Mouse (Mus musculus): ENCODE measurements around the gene Ap2b1. TPM values are rescaled to one million over a fixed set of nuclear protein-coding genes. Genes with fewer than 3 reads are reported as not detected.

Ap2b1 gene
- 100 to 1,000 TPM in 1 of 2 experiments, 10 to 100 TPM in 1; 99.8 to 102 TPM for total RNA-seq (2023)

GRCm38 (mm10) chr11:83298225-83299195 is at the start of gene Ap2b1:
Ap2b1 (plus strand) TSS chr11:83299024.

DNA sequence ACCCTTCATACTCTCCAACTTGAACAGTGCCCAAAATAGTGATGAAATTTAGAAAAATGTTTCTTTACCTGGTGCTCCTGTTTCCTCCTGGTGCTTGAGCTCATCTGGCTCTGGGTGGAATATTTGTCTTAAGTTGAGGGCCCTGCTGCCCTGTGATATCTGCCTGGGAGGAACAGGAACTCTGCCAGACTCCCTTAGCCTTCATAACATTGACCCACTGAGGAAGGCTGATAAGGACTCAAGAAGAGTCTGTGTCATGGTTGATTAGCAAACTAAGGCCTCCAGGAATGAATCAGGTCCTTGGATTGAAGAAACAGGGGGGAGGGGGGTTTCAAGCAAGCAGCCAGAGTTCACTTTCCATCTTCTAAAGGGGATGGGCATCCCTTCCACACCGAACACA is 12.3 kb upstream of the Ap2b1 start, which contains the start of gene Slfn14:
Gene Slfn14, minus strand, starts transcription at position 161 of the 400 bp plus-strand sequence.

DNA sequence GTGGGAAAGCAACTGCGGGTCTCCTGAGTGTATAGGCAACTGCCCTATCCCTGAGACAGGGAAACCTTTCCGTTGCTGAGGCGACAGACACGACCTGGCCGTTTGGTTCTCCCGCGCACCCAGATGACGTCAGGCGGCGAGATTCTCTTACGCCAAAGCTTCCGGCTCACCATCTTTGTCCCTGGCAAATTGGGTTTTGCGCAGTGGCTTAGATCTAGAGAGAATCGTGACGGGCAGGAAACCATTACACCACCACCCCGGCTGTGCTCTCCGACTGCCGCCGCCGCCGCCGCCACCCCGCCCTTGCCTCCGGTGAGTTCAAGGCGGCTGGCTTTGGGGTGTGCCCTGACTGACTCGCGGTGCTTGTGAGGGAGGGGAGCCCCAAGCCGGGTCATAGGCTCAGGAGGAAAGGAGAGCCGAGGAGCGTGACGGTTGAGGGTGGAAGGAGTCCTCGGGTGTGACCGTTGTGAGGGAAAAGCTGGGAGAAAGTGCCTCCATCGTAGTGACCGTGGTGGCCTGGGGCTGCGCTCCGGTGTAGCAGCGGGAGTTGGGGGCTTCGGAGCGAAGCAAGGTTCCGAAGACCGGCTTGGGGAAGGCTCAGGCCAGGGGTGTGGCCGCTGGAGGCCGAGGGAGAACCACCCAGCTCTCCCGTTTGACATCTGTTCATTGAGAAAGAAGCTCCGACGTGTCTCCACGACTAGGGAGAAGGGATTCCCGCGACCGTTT is 3.9 kb downstream of the Ap2b1 start, which contains the start of gene Pex12:
Gene Pex12, minus strand, starts transcription at position 61 of the 726 bp plus-strand sequence.

DNA sequence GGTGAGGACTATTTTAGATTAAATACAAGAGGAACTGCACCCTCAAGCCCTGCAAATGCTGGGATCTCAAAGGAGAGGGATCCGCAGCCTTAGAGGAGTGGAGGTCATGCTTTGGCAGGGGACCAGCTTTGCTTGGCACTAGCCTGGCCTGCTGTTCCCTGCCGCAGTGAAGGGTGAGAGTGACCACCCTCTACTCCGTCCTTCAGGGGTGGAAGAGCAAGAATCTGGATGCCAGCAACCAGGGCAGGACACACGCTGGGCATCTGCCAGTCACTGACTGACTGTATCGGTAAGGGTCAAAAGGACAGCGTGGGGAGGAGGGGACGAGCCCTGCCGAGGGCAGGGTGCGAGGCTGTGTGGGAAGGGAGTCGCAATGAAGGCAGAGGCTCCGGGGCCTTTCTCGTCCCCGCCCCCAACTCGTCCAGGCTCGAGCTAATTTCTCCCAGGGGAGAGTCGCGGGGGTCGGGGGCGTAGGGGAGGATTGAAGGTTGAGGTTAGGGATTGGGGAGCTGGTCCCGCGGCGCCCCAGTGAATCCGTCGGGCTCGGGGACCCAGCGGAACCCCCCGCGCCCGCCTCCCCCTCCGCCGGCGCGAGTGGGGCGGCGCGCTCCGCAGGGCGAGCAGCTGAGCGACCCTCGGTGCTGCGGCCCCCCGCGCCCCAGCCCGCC is 110.4 kb downstream of the Ap2b1 start, which contains the start of gene Rasl10b:
Gene Rasl10b, plus strand, starts transcription at position 51 of the 668 bp plus-strand sequence.

GRCm38 (mm10) chr11:83429355-83429754 is 130.5 kb downstream of the Ap2b1 start, which contains the start of gene Gas2l2:
Gas2l2 (minus strand) TSS chr11:83429455.

DNA sequence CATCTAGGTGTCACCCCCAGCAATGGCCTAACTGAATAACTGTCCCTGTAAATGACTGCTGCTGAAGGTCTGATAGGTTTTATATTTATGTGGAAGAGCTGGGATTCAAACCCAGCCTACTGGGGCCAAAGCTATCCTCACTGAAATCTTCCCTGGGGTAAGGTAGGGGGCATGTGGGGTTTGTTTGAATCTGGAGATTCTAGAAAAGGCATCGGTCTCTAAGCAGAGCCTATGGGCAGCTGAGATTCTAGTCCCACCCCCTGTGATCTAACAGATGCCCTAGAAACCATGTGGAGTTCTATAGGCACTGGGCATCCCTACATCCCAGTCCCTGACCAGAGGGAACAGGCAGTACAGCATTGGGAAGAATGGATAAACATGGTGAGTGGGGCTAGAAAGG is 138.6 kb downstream of the Ap2b1 start, which contains the start of gene 1700020L24Rik:
Gene 1700020L24Rik, plus strand, starts transcription at position 301 of the 400 bp plus-strand sequence.

Other genes with a start within 250 kb of the Ap2b1 start
- gene Slfn2, start 233.9 kb upstream of the Ap2b1 start, total RNA-seq (2023): 100 to 1,000 TPM; 246 to 268 TPM
- gene Slfn1, start 182.2 kb upstream of the Ap2b1 start, total RNA-seq (2023): 10 to 100 TPM; 36.6 to 49.4 TPM
- 10 to 100 TPM; 13.0 to 17.7 TPM for gene Slfn4, start 123.8 kb upstream of the Ap2b1 start, total RNA-seq (2023)
- gene Slfn3, start 107.7 kb upstream of the Ap2b1 start, total RNA-seq (2023): 1 to 10 TPM; 5.0 to 6.3 TPM
- gene Slfn14, start 12.3 kb upstream of the Ap2b1 start, total RNA-seq (2023): not detected
- 10 to 100 TPM in 1 of 2 experiments, 1 to 10 TPM in 1; 7.6 to 15.7 TPM for gene Pex12, start 3.6 kb downstream of the Ap2b1 start, total RNA-seq (2023)
- under 1 TPM; 0.24 to 0.63 TPM for gene Rasl10b, start 110.1 kb downstream of the Ap2b1 start, total RNA-seq (2023)
- gene Gas2l2, start 130.4 kb downstream of the Ap2b1 start, total RNA-seq (2023): not detected
- gene 1700020L24Rik, start 138.7 kb downstream of the Ap2b1 start, total RNA-seq (2023): 1 to 10 TPM; 1.2 to 1.4 TPM
- 1 to 10 TPM; 1.5 TPM for gene Mmp28, start 164.0 kb downstream of the Ap2b1 start, total RNA-seq (2023)
- gene Taf15, start 174.1 kb downstream of the Ap2b1 start, total RNA-seq (2023): 10 to 100 TPM; 82.3 to 97.0 TPM
- gene Heatr9, start 223.2 kb downstream of the Ap2b1 start, total RNA-seq (2023): not detected
- gene Ccl5, start 231.5 kb downstream of the Ap2b1 start, total RNA-seq (2023): 10 to 100 TPM; 24.6 to 29.4 TPM

All from monocyte, adult 59 days (primary cell).